In the genomic region with DNA sequence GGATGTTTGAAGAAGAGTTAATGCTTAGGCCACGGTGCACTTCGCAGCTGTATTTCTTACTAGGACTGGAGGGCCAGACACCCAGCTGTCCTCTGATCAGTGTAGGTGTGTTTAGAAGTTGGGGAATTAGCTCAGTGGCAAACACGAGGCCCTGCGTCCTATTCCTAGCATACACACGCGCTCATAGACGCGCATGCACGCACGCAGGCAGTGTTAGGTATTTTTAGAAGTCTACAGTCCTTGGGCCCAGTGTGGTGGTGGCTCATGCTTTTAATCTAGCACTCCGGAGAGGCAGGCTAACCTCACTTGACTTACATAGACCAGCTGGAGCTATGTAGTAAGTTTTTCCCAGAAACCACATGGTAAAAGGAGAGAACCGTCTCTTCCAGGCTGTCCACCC, we compare ENCODE assay signal across 9 mouse cellular contexts. TPM values are rescaled to one million over a fixed set of nuclear protein-coding genes. Genes with fewer than 3 reads are reported as not detected.
A peak's percentile ranks its signal among the peaks of the same experiment; 100 is the strongest.
DNase-seq lines count a peak whose midpoint lies in the region; ATAC-seq and TF ChIP-seq lines count a peak whose summit lies in the region.
"Had no signal": no experiment of that assay in that cellular context is flagged by ENCODE, and none has a peak within 500 bp of the region (broad histone marks: within the 10 kb centered on the region; RNA-seq: fewer than 3 reads in every experiment).

No protein-coding gene starts in this region.

- H3K4me3 ChIP-seq in cortical plate, adult 2 months (ENCODE audit: insufficient read depth, low read length), result peak overlapping the region; percentile 90
- peak overlapping the region; percentile 88 to 92 for H3K4me3 ChIP-seq in heart, embryonic 14.5 days (ENCODE audit: control insufficient read depth in 1 of 2, insufficient read depth in 1 of 2, low read depth in 1 of 2, low read length in 2 of 2)
- H3K4me3 ChIP-seq in macrophage (ENCODE audit: inconsistent target), result peak overlapping the region; percentile 57

- TF ChIP-seq POLR2A in cortical plate, adult 2 months (IDR thresholded peaks at IDR 0.05; ENCODE audit: extremely low read depth, insufficient read depth, low read length), result peak; percentile 51; the same call in 1 of the 2 replicates

- H3K36me3 ChIP-seq in heart, embryonic 14.5 days (ENCODE audit: control insufficient read depth, insufficient read depth, low read length), result peaks cover 28% of the 10 kb centered on the region
- peaks cover 21% of the 10 kb centered on the region for H3K36me3 ChIP-seq in macrophage (ENCODE audit: inconsistent target)

- no peaks in the 10 kb centered on the region for H3K9me3 ChIP-seq in heart, embryonic 14.5 days (ENCODE audit: control insufficient read depth, low read length)

- H3K4me1 ChIP-seq in cortical plate, adult 2 months (ENCODE audit: control insufficient read depth, insufficient read depth, low read length), result no peaks in the 10 kb centered on the region
- peaks cover 10 to 21% of the 10 kb centered on the region in 2 experiments for H3K4me1 ChIP-seq in heart, embryonic 14.5 days (ENCODE audit: control insufficient read depth in 2 of 2, insufficient read depth in 2 of 2, low read length in 2 of 2)

- H3K4me2 ChIP-seq in heart, embryonic 14.5 days (ENCODE audit: low read length), result peak overlapping the region; percentile 73

- no peak for TF ChIP-seq CTCF in cortical plate, adult 2 months (IDR thresholded peaks at IDR 0.05; ENCODE audit: extremely low read depth, insufficient read depth, low read length)

- H3K79me2 ChIP-seq in macrophage (ENCODE audit: inconsistent target), result peaks cover 21% of the 10 kb centered on the region

- H3K27ac ChIP-seq in cortical plate, adult 2 months (ENCODE audit: insufficient read depth, low read length), result peak overlapping the region; percentile 100
- peak overlapping the region; percentile 98 to 100 for H3K27ac ChIP-seq in heart, embryonic 14.5 days (replicated peaks in 1 of 2; ENCODE audit: control insufficient read depth in 1 of 2, insufficient read depth in 1 of 2, low read depth in 2 of 2, low read length in 2 of 2)
- peak overlapping the region; percentile 98 for H3K27ac ChIP-seq in macrophage

- no peaks in the 10 kb centered on the region for H3K27me3 ChIP-seq in heart, embryonic 14.5 days (ENCODE audit: control insufficient read depth, insufficient read depth, low read length)

- peak overlapping the region; percentile 92 for H3K9ac ChIP-seq in heart, embryonic 14.5 days (ENCODE audit: low read length)

- ATAC-seq in heart, embryonic 14.5 days (ENCODE audit: insufficient number of reproducible peaks, insufficient read depth, low FRiP score, low read depth), result peak; percentile 57

- WGBS in heart, embryonic 14.5 days, result 6% methylated on average over 12 of the region's 12 CpGs
- WGBS in macrophage (ENCODE audit: missing documents), result 7% methylated on average over 12 of the region's 12 CpGs

- peak; percentile 27 to 32 for DNase-seq in lung, adult 18-20 months
- DNase-seq in lung, postnatal 25 days (ENCODE audit: low spot score), result no peak
- DNase-seq in layer of hippocampus, postnatal 14 days (ENCODE audit: low spot score in 2 of 2), result peak; percentile 58 to 62
- DNase-seq in skeletal muscle tissue, adult 2 months (ENCODE audit: low read depth, low spot score), result peak; percentile 90
- no peak for DNase-seq in spleen, postnatal 4 days (ENCODE audit: low spot score in 2 of 2)

RNA-seq across cellular contexts. Expression of a gene that starts 0.6 kb away (rescaled TPM):
- 29.1 and 30.2 TPM in 2 replicates for polyA plus RNA-seq in cortical plate, adult 2 months (2012; rRNA removed)
- 6.8 and 6.9 TPM in 2 replicates for polyA plus RNA-seq in heart, embryonic 14.5 days (2014; fragmentation: Nextera tagmentation; extraction: Ambion mirVana)
- total RNA-seq in layer of hippocampus, postnatal 14 days (2021), result 10 to 100 TPM; 25.0 to 26.4 TPM
- 10 to 100 TPM; 38.2 to 87.8 (median 57.1) TPM for total RNA-seq in macrophage (2018; cell fraction: chromatin; rRNA removed)
- total RNA-seq in macrophage (2018; cell fraction: cytosol; rRNA removed), result 10 to 100 TPM in 2 of 26 experiments, 1 to 10 TPM in 24; 5.7 to 11.6 (median 8.0) TPM
- 10 to 100 TPM; 18.4 to 52.9 (median 31.3) TPM for total RNA-seq in macrophage (2018; cell fraction: nucleus; rRNA removed)
- 6.8 to 9.1 TPM (median 7.0 TPM) in 3 replicates for polyA plus RNA-seq in macrophage (2018)

RNA-seq across cellular contexts. Expression of a gene that starts 28.4 kb away (rescaled TPM):
- 1.1 and 1.5 TPM in 2 replicates for polyA plus RNA-seq in cortical plate, adult 2 months (2012; rRNA removed)
- polyA plus RNA-seq in heart, embryonic 14.5 days (2014; fragmentation: Nextera tagmentation; extraction: Ambion mirVana), result 0.09 TPM in 1 of 2 replicates, not detected in the other
- total RNA-seq in layer of hippocampus, postnatal 14 days (2021), result 1 to 10 TPM; 1.8 to 2.1 TPM
- total RNA-seq in macrophage (2018; cell fraction: chromatin; rRNA removed), result under 1 TPM in 4 of 26 experiments, not detected in 22; 0.22 to 0.55 (median 0.39) TPM
- total RNA-seq in macrophage (2018; cell fraction: cytosol; rRNA removed), result 1 to 10 TPM in 2 of 26 experiments, under 1 TPM in 24; 0.10 to 1.1 (median 0.53) TPM
- total RNA-seq in macrophage (2018; cell fraction: nucleus; rRNA removed), result 1 to 10 TPM in 6 of 26 experiments, under 1 TPM in 16, not detected in 4; 0.22 to 2.8 (median 0.58) TPM
- 0.22 to 2.2 TPM (median 0.77 TPM) in 3 replicates for polyA plus RNA-seq in macrophage (2018)

RNA-seq across cellular contexts. Expression of a gene that starts 33.0 kb away (rescaled TPM):
- 39.1 and 41.7 TPM in 2 replicates for polyA plus RNA-seq in cortical plate, adult 2 months (2012; rRNA removed)
- 58.0 and 58.8 TPM in 2 replicates for polyA plus RNA-seq in heart, embryonic 14.5 days (2014; fragmentation: Nextera tagmentation; extraction: Ambion mirVana)
- 10 to 100 TPM; 43.5 to 48.8 TPM for total RNA-seq in layer of hippocampus, postnatal 14 days (2021)
- 10 to 100 TPM; 27.5 to 75.8 (median 51.5) TPM for total RNA-seq in macrophage (2018; cell fraction: chromatin; rRNA removed)
- total RNA-seq in macrophage (2018; cell fraction: cytosol; rRNA removed), result 10 to 100 TPM; 18.5 to 35.7 (median 25.1) TPM
- 10 to 100 TPM; 21.4 to 47.0 (median 31.9) TPM for total RNA-seq in macrophage (2018; cell fraction: nucleus; rRNA removed)
- 14.5 to 26.1 TPM (median 19.1 TPM) in 3 replicates for polyA plus RNA-seq in macrophage (2018)

RNA-seq across cellular contexts. Expression of a gene that starts 48.5 kb away (rescaled TPM):
- 396 and 421 TPM in 2 replicates for polyA plus RNA-seq in cortical plate, adult 2 months (2012; rRNA removed)
- polyA plus RNA-seq in heart, embryonic 14.5 days (2014; fragmentation: Nextera tagmentation; extraction: Ambion mirVana), result 0.62 and 0.71 TPM in 2 replicates
- total RNA-seq in layer of hippocampus, postnatal 14 days (2021), result 100 to 1,000 TPM; 288 to 332 TPM
- total RNA-seq in macrophage (2018; cell fraction: chromatin; rRNA removed), result 1 to 10 TPM in 6 of 26 experiments, under 1 TPM in 14, not detected in 6; 0.13 to 2.2 (median 0.54) TPM
- under 1 TPM in 8 of 26 experiments, not detected in 18; 0.03 to 0.08 (median 0.05) TPM for total RNA-seq in macrophage (2018; cell fraction: cytosol; rRNA removed)
- 1 to 10 TPM in 1 of 26 experiments, under 1 TPM in 8, not detected in 17; 0.06 to 1.1 (median 0.12) TPM for total RNA-seq in macrophage (2018; cell fraction: nucleus; rRNA removed)
- polyA plus RNA-seq in macrophage (2018), result not detected in 3 replicates

RNA-seq across cellular contexts. Expression of a gene that starts 54.6 kb away (rescaled TPM):
- 172 and 186 TPM in 2 replicates for polyA plus RNA-seq in cortical plate, adult 2 months (2012; rRNA removed)
- polyA plus RNA-seq in heart, embryonic 14.5 days (2014; fragmentation: Nextera tagmentation; extraction: Ambion mirVana), result 9.6 and 10.4 TPM in 2 replicates
- total RNA-seq in layer of hippocampus, postnatal 14 days (2021), result 100 to 1,000 TPM in 1 of 2 experiments, 10 to 100 TPM in 1; 72.5 to 107 TPM
- 100 to 1,000 TPM; 103 to 546 (median 287) TPM for total RNA-seq in macrophage (2018; cell fraction: chromatin; rRNA removed)
- 1,000 to 10,000 TPM in 3 of 26 experiments, 100 to 1,000 TPM in 23; 293 to 1,067 (median 626) TPM for total RNA-seq in macrophage (2018; cell fraction: cytosol; rRNA removed)
- total RNA-seq in macrophage (2018; cell fraction: nucleus; rRNA removed), result 1,000 to 10,000 TPM in 1 of 26 experiments, 100 to 1,000 TPM in 25; 381 to 1,006 (median 769) TPM
- polyA plus RNA-seq in macrophage (2018), result 538 to 865 TPM (median 584 TPM) in 3 replicates
- total RNA-seq: common myeloid progenitor, adult 5-6 weeks had no signal

Comparison
In these comparisons a context has a peak if more than half of its experiments do, and no peak if none do; other contexts are left out.
1. DNase-seq: peak in lung, adult 18-20 months (2 of 2), layer of hippocampus, postnatal 14 days (2 of 2) and skeletal muscle tissue, adult 2 months (single experiment); none in lung, postnatal 25 days (single experiment) and spleen, postnatal 4 days (0 of 2).
2. Peak in every context shown above with its lines, with median percentiles within 50 percentile points of each other: H3K27ac ChIP-seq and H3K4me3 ChIP-seq.